Mouse (Mus musculus) T-helper 2 cell (primary cell): ENCODE results near the gene Fgl2.

Experiments used
- in situ Hi-C: fragments of 300-600 bp; cut with MboI, MseI; formaldehyde crosslinking; loops from one replicate; pipeline ENCODE4 v1.15.1; 2025; ENCODE audit warnings: high pct_unique_total_duplicates

Gene Fgl2

DNA sequence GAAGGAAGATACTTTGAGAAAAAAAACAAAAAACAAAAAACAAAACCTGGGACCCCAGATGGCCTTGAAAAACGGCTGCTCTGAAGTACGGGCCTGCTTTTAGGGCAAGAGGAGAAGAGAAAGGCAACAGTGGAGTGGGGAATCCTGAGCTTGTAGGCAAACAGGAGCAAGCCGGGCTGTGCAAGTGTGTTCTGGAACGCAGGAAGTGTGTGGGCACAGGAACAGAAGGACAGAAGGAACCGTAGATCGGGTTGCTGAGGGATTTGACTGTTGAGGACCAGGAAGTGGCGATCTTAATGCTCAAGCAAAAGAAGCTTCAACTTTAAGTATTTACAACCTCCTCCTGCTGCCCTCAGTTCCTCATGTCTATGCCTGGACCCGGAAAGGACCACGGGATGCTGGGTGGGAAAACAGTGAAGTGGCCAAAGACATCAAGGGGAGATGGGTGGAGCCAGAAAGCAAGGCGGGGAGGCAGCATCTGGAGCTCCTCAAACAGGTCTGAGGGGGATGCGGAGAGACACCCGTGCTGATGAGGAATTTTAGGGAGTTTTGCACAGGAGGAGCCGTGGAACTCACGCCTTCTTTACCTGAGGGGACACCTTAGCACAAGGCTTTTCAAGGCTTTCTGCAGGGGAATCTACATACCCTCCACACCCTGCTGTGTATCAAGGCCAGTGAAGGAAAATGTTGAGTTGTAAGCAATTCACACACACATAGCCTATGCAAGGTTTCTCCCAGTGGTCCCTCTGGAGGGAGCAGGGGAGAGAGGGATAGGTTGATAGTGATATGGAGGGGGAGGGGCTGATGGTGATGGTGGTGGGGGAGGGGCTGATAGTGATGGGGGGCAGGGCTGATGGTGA lies 11.2 kb downstream of the Fgl2 start:
- in situ Hi-C loops: no loop called here

DNA sequence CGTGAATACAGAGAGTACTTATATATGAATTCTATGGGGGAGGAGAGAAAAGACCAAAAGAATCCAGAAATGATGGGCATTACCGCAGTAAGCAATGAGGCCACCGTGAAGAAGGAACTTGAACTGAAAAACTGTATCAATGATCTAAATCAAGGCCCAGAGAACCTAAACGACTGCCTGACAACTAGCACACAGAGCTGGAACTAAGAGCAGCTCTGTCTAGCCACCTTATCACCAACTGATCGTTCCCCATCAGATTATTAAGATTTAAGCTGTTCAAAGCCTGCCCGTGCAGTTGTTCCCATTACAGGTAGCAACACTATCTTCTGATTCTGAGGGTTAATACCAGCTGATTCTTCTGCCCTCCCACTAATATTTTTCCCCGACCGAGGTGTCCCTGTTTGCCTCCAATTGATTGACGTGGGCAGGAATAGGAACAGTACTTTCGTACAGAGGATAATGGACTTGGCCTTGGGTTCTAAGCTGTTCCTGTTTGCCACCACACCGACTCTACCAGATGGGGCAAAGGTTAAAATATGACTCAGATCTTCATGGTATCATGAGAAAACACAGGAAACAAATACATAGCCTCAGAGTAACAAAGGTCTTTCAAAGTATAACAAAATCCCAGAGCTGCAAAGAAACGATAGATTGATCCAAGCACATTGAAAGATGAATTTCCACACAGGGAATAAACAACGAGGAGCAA lies 12.0 kb downstream of the Fgl2 start:
- in situ Hi-C loops: no loop called here

DNA sequence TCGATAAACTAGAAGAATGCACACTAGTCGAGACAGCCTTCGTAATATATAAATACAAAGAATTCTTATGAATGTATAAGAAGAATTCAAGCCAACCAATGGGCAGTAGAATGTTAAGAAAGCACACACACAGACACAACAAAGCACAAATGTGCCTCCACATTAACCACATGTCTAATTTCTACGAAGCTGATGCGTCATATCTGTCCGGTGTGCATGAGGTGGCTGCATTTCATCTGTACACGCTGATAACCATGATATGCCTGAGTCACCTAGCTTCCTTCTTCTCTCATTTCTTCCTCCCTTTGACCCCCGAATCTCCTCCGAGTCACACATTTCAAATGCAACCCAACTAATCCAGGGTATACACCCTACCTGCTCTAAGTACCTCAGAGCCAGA lies 12.5 kb downstream of the Fgl2 start:
- in situ Hi-C loops: no loop called here

DNA sequence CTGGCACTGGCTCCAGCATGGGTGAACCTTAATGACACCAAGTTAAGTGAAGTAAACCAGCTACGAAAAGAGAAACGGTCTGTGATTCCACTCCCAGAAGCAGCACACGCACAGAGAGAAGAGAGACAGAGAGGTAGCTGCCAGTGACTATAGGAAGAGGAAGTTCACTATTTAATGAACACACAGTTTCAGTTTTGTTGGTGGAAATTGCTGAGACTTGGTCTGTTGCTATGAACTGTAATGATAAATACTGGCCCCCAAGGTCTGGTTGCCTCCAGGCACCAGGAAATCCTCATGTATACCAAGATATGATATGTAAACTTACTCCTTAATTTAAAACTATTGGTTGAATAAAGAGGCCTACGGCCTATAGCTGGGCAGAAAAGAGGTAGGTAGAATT lies 14.0 kb downstream of the Fgl2 start:
- in situ Hi-C loops: no loop called here

DNA sequence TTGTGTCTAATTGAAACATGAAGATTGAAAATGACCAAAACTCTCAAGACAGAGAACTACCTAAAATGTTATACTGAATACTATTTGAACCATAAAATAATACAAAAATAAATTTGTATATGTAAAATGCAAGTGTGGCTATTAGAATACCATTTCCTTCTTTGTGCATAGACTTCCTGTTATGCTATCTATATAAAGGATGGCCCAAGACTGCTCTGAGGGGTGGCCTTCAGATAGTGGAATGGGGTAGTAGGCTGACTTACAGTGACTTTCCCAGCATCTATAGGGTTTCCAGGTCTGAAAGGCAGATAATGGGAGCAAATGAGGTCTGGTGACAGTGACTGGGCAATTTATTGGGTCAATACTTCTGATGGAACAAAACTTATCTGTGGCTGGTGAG lies 14.9 kb downstream of the Fgl2 start:
- in situ Hi-C loops: no loop called here

DNA sequence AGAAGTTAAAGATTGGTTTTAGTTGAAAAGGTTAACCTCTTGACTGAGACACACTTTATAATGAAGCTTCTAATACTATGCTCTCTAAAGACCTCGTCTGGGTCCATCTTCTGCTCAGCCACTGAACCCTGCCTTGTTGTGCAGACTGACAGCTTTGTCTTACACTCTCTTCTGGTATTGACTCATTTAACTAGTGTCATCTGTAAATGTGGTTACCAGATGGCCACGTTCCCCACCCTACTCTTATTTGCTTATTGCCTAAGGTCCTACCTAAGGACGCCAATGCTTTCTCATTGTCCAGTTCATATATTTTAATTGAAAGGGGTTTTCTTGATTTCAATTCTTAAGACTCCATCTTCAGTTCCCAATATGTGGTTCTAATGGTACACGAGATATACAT lies 16.4 kb downstream of the Fgl2 start:
- in situ Hi-C loops: no loop called here

DNA sequence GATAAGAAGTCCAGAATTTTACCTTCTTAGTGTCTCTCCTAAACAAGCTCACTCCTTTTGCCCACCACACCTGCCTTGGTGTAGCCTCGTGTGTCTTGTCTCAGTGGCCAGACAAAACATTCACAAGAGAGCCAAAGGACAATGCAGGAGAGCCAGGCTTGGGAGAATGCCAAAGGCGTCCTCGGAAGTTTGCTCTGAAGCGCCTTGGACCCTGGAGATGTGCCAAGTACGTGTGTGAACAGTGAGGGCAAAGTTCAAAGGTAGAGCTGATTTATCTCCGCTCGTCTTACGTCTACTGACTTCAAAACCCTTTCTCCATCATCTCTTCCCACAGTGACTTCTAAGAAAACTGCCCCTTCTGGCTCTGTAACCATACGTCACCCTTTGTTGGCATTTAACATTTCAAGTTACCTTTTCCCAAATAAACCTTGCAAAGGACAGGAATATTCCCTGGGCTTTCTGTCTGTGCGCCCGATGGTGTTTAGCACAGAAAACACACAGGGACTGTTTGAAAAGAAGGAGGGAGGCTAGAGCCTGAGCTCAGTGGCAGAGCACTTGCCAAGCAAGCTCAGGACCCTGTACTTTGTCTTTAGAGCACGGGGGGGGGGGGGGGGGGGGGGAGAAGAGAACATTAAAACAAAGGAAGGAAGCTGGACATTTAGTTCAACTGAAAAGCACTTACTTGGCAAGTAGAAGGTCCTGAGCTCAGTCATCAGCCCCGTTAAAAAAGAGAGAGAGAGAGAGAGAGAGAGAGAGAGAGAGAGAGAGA lies 19.4 kb downstream of the Fgl2 start:
- in situ Hi-C loops: no loop called here

DNA sequence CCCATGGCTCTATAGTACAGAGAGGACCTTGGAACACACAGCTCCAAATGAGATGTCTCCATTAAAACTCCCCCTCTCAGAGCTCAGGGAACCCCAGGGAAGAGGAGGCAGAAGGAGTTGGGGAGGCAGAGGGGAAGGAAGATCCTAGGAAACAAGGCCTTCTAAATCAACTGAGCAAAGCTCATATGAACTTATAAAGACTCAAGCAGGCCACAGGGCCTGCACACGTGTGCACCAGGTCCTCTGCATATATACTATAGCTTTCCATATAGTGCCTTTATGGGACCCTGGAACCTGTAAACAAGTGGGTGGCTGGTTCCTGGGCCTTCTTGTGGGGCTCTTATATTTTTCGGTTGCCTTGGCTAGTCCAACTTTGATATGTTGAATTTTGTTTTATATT lies 22.1 kb downstream of the Fgl2 start:
- in situ Hi-C loops: no loop called here

DNA sequence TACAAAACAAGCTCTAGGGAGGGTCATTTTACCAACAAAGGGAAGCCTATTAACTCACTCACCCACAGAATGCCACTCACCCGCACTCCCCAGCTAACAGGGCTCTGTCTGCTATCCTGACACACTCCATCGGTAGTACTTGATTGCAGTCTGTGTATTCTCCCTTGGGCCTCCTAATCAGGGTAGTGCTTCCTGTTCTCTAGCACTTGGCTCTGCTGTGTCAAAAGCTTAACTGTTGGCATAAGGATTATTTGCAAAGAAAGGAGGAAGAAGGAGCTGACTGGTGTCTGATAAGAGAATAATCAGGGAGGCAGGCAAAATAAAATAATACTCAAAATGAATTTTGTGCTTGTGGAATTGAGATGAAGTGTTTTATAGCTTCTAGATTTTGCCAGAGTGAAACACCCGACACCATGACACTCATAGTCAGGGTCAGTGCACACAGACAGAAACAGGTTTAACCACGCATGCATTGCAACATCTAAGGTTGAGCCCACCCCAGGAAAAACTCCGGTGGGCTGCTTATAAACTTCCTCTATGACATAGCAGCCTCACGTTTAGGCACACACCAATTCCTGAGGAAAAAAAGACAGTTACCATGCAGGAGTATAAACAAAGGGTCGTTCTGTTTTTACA lies 22.9 kb downstream of the Fgl2 start:
- in situ Hi-C loops: no loop called here

DNA sequence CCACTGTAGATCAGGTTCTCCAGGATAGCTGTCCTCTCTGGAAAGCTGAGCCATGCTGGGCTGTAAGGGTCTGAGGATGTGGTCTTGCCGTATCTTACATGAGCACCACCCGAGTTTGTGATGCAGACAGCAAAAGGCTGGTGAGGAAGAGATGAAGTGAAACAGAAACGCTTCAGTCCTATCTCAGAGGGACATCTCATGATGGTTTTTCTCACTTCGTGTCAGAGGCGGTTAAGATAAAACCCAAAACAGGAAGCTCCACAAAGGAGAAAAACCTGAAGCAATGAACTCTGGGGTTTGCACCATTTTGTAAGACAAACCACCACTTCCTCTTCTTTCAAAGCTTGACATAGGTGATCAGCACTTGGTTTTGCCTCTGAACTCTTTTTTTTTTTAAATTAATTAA lies 38.8 kb downstream of the Fgl2 start:
- in situ Hi-C loops: loop anchor here (5.0 kb wide), 1 partner anchor 464 kb away; no protein-coding TSS in a partner anchor

DNA sequence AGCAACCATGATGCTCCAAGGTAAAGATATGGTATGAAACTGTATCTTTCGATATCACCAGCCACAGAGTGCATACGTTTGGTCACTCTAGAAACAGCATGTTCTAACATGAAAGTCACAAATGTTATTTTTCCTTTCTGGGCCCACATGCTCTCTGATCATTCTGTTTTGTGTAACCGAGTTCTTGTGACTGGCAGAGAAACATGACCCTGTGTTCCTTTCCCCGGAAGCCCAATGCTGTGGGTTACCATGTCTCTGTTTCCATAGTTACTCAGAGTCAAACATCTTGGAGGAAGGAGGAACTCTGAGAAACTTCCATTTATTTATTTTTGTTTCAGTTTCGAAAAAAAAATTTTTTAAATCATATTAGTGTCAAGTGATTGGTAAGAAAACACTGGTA lies 39.6 kb downstream of the Fgl2 start:
- in situ Hi-C loops: loop anchor here (5.0 kb wide), 1 partner anchor 465 kb away; no protein-coding TSS in a partner anchor

DNA sequence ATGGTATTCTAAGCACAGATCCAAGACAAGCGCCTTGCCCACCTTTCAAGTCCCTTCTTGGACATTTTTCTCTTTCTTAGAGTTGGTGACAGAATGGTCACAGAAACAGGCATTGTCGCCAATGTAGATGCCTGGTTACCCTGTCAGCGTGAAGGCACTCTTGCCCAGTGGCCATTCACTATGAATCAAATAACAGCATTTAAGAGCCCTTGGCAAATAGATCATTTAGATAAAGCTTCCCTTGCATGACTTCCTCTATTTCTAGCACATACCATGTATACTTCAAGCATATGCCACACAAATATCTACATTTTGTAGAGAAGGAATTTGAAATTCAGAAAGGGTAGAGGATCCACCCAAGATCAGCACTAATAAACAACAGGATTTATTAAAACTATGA lies 40.9 kb downstream of the Fgl2 start:
- in situ Hi-C loops: loop anchor here (5.0 kb wide), 1 partner anchor 466 kb away; no protein-coding TSS in a partner anchor

DNA sequence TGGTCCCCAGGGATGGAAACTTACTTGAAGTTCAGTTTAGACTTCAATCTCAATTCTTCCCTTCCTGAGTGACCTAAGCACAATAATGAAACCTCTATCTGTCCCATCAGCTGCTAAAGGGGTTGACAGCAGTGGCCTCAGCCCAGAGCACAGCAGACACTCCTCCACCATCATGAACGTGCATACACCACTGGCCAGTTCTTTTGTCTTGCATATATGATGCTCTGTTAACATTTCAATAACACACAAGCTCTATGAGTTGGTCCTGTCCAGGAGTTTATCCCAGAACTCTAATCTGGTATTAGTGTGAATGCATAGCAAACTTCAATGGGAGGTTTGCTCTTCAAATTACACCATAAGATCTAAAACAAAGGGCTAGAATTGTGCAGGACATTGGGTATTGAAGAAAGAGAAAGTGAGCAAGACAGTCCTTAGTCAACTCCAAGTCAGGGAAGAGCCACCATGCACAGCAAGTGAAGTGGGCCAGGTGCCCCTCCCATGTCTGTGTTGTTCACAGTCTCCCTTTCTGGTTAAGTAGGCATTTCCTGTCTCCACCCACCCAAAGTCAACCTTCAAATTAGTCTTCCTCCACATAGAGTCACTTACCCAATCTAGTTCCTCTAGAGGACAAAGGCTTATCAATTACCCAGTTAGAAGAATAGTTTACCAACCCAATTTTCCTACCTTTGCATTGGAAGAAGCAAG lies 41.8 kb downstream of the Fgl2 start:
- in situ Hi-C loops: loop anchor here (5.0 kb wide), 1 partner anchor 467 kb away; no protein-coding TSS in a partner anchor

DNA sequence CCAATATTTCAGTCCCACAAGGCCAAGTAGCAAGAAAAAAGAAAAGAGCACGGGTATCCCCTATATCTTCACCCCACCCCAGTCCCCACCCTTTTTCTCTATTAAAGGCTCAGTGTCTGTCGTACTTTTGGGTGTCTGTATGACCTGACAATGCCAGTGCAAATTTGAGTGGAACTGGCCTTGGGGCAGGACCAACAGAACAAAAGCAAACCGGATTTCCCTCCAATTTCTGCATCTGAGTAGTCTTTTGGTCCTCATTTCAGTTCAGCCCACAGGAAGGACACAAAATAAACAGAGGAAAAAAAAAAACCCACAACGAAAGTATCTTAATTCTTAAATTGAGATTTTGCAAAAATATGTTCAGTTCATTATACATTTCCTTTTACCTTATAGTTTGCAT lies 46.2 kb downstream of the Fgl2 start:
- in situ Hi-C loops: no loop called here

DNA sequence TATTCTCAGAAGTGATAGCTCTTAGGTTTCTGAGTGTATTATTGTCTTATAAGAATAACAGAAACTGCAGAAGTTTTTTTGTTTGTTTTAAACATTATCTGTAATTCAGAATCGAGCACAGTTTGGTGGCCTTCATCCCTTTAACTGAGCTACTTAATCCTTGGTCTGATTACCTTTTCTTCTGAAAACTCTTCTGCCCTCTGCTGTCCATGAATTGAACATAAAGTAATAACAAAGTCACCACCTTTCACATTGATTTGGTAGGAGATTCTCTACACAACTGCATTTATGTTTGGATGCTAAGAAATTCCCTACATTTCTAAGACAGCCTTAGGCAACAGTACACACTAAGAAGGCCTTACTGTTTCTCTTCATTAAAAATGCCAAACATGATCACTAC lies 48.2 kb downstream of the Fgl2 start:
- in situ Hi-C loops: loop anchor here (5.0 kb wide), 1 partner anchor 88 kb away; no protein-coding TSS in a partner anchor

DNA sequence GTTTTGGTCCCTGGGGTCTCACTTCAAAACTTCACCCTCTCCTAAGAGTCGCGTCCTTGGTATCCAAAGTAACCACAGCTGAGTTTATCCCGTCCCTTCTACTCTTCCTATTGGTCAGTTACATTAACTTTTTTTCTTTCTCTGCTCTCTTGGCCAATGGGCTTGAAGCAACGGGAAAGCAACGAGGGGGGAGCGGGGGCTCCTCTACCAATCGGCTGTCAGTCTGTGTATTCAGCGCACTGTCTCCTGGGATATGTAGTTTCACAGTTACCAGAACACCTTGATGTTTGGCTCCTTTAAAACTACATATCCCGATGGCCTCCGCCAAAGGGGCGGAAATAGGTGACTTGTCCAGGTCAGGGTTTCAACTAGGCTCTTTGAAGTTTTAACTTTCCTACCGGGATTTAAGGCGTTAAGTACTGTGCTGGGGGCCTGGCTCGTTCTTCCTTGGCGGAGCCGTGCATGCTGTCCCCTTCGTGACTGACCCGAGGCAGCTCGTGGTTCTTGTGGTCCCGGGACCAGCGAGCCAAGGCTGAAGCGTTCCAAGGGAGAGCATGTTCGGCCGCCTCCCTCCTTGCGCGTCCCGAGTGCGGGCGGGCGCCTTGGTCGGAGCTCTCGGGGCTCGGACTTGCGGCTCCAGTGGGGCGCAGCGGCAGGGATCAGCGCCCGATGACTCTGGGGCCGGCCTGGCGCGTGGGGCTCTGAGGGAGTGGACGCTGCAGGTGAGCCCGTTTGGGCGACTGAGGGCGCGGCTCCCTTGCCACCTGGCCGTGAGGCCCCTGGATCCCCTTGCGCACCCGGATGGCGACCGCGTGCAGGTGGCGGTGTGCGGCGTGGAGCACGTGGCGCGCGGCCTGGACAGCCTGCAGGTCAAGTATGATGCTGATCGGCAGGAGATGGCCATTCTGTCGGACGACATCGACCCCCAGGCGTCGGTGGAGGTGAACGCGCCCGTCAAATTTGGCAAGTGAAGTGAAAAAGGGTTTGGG lies 52.5 kb downstream of the Fgl2 start, which contains the start of the genes Ccdc146 and Fam185a:
TSS of gene Ccdc146 (minus strand) at position 64 of the 989 bp plus-strand sequence.
TSS of gene Fam185a (plus strand) at position 345 of the 989 bp plus-strand sequence.
- in situ Hi-C loops: loop anchor here (5.0 kb wide), 1 partner anchor 93 kb away; no protein-coding TSS in a partner anchor

DNA sequence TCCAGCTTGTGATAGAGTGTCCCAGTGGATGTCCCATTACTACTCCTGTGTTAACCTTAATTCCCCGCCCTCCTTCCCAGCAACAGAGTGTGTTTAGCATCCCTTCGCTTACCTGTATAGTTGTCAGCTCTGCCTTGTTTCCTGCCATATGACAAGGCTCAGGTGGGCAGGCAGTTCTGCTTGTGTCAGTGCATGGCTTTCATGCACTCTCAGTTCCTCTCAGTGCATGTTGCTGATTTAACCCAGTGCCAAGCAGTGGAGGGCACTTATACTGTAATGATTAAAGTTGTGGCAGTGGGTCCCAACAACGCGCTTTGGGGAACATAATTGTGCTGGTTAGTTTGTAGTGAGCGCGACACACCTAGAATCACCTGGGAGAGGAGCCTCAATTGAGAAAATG lies 54.2 kb downstream of the Fgl2 start:
- in situ Hi-C loops: no loop called here
